Mouse (Mus musculus) erythroblast, embryonic 14.5 days (primary cell): ENCODE data around the gene Limk1. TPM values are rescaled to one million over a fixed set of nuclear protein-coding genes. Genes with fewer than 3 reads are reported as not detected.

Experiments
- H3K27me3 ChIP-seq: 2 replicates; pipeline ENCODE4 v1.6.1; 2012; ENCODE audit warnings: inconsistent platforms; ENCODE audit not compliant: control insufficient read depth
- H3K36me3 ChIP-seq: 2 replicates; pipeline ENCODE4 v1.6.1; 2012; ENCODE audit warnings: mild to moderate bottlenecking, inconsistent platforms; ENCODE audit not compliant: control insufficient read depth
- H3K4me1 ChIP-seq: 2 replicates; pipeline ENCODE4 v1.6.1; 2012; ENCODE audit warnings: inconsistent platforms; ENCODE audit not compliant: control insufficient read depth
- H3K4me3 ChIP-seq: replicated peaks from 2 replicates; pipeline ENCODE3; 2012; ENCODE audit warnings: moderate library complexity, mild to moderate bottlenecking, inconsistent platforms
- H3K9me3 ChIP-seq: 2 replicates; pipeline ENCODE4 v1.6.1; 2012; ENCODE audit warnings: low read length, inconsistent platforms, mixed read lengths; ENCODE audit not compliant: control insufficient read depth
- GATA1 ChIP-seq: IDR thresholded peaks from 2 replicates; pipeline ENCODE4 v1.6.1; 2012; ENCODE audit warnings: low read length, inconsistent platforms, mixed read lengths
- TAL1 ChIP-seq: IDR thresholded peaks from 3 replicates; pipeline ENCODE4 v1.6.1; 2012; ENCODE audit warnings: low read length, inconsistent platforms, mixed read lengths
- polyA plus RNA-seq: library from polyadenylated mRNA; stranded (reverse); fragments of >175 nt; gene quantifications from 2 replicates; pipeline ENCODE4 v1.2.3, GENCODE M21; 2012

Limk1 gene
- polyA plus RNA-seq, 1 experiment = 0.39 TPM

DNA sequence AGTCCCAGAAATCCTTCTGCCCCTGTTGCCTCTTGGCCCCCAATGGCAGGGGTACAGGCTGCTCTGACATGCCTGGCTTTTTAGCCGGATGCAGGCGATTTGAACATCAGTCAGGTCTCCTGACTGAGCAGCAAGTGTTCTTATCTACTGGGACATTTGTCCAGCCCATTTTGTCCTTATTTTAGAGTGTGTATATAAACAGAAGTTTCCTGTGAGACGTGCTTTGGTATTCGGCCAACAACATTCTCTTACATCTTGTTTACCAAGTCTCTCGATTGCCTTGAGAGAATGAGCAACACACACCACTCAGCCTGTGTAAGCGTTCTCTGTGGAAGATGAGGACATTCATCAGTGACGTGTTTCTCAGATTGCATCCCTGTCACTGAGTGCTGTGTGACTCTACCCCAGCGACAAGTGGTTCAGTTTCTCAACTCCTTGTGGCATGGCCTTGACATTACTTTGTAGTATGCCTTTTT lies 43.7 kb downstream of the Limk1 start:
- Histone ChIP-seq H3K36me3 (no peaks in the 10 kb centered on the region), H3K9me3 (no peaks in the 10 kb centered on the region; the same call in 1 of the 2 replicates), H3K27me3 (no peaks in the 10 kb centered on the region), H3K4me1 (peaks cover 7% of the 10 kb centered on the region), H3K4me3 (no peak overlapping the region)
- TF ChIP-seq TAL1 = no peak
- TF ChIP-seq GATA1 = no peak

- TF ChIP-seq GATA1 (no peak), TAL1 (no peak)
- H3K9me3 ChIP-seq = no peaks in the 10 kb centered on the region; the same call in 1 of the 2 replicates
Measured at GRCm38 (mm10) chr5:134644121-134644520, 44.3 kb downstream of the Limk1 start.

DNA sequence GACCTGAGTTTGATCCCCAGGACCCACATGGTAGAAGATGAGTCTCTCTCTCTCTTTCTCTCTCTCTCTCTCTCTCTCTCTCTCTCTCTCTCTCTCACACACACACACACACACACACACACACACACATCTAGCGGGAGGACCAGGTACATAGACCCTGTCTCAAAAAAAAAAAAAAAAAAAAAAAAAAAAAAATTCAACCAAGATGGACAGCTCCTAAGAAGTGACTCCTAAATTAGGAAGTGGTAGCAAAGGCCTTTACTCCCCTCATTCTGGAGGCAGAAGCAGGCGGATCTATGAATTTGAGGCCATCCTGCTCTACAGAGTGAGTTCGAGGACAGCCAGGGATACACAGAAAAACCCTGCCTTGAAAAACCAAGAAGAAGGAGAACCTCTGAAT lies 48.0 kb downstream of the Limk1 start:
- Histone ChIP-seq H3K9me3 (no peaks in the 10 kb centered on the region), H3K27me3 (no peaks in the 10 kb centered on the region), H3K4me1 (peaks cover 25% of the 10 kb centered on the region), H3K36me3 (peaks cover 21% of the 10 kb centered on the region), H3K4me3 (no peak overlapping the region)
- TF ChIP-seq TAL1 = no peak
- no peak for TF ChIP-seq GATA1

More at GRCm38 (mm10) chr5:134644121-134644520, 44.3 kb downstream of the Limk1 start:
- Histone ChIP-seq H3K27me3 (no peaks in the 10 kb centered on the region), H3K36me3 (no peaks in the 10 kb centered on the region), H3K4me3 (no peak overlapping the region), H3K4me1 (peaks cover 11% of the 10 kb centered on the region)

GRCm38 (mm10) chr5:134639269-134639682 lies 49.1 kb downstream of the Limk1 start, which contains the start of gene Eif4h:
Gene Eif4h, minus strand, starts transcription at chr5:134639490.
- peak within 1 kb of the TSS; percentile 97 for H3K4me3 ChIP-seq
- no peaks in the 10 kb centered on the region for H3K9me3 ChIP-seq
- no peak for TF ChIP-seq GATA1
- TF ChIP-seq TAL1 = no peak
- peaks cover 30% of the 10 kb centered on the region for H3K4me1 ChIP-seq
- no peaks in the 10 kb centered on the region for H3K27me3 ChIP-seq
- H3K36me3 ChIP-seq = peaks cover 31% of the 10 kb centered on the region

DNA sequence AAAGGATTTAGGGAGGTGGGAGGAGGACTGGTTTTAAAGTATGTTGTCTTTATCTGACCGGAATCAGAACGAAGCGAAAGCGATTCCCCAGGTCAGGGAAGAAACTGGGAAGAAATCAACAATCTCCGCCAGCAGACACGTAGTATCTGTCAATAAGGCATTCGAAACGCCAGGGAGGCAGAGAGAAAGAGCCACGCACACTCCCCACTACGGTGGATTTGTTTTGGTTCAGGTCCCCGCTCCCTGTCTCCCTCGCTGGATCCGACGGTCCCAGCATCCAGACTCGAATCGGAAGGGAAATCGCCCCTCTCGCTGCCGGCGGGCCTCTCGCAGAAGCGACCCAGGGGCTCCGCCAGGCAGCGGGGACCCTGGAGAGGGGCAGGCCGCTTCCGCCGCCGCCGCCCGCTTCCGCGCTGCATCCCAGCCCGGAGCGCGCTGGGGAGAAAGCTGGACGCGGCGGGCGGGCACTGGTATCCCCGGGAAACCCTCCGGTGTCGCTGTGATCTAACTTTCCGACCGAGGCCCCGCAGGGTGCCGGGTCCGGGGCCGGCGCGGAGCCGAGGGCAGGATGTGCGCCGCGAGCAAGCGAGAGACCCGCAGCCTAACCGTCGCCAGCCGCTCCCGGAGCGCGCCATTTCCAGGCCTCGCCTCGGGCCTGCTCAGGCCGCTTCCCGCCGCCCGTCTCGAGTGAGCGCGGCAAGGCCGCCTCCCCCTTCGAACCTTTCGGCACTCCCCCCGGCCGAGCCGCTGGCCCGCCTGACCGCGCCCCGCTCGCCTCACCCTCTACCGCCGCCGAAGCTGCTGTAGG lies 49.7 kb downstream of the Limk1 start:
- TF ChIP-seq TAL1 (no peak), GATA1 (no peak)
- Histone ChIP-seq H3K9me3 (no peaks in the 10 kb centered on the region), H3K27me3 (no peaks in the 10 kb centered on the region), H3K36me3 (peaks cover 37% of the 10 kb centered on the region), H3K4me3 (peak overlapping the region; percentile 97), H3K4me1 (peaks cover 30% of the 10 kb centered on the region)

DNA sequence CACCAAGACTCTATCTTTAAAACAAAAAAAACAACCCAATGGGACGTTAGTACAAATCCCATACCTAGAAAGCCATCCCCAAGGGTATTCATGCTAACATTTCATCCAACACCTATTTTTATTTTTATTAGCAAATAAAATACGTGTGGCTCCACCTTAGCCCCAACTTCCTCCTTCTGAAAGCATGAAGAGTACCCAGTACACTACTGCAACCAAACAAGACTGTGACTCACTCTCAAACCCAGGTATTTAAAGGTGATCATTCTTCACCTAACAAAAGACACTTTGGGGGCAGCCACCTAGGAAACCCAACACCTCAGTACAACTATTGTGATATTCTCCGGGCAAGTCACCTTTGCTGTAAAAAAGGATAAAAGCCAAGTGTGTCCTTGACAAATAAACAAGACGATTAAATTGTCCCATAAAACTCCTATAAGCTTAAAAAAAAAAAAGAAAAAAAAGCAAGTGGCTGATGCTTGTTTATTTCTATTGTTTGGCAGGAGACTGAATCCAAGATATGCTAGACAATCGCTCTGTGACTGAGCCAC lies 50.5 kb downstream of the Limk1 start:
- H3K4me3 ChIP-seq = peak overlapping the region; percentile 97
- TF ChIP-seq GATA1 (no peak), TAL1 (no peak)
- H3K4me1 ChIP-seq = peaks cover 32% of the 10 kb centered on the region
- H3K27me3 ChIP-seq = no peaks in the 10 kb centered on the region
- H3K9me3 ChIP-seq = no peaks in the 10 kb centered on the region
- H3K36me3 ChIP-seq = peaks cover 44% of the 10 kb centered on the region

DNA sequence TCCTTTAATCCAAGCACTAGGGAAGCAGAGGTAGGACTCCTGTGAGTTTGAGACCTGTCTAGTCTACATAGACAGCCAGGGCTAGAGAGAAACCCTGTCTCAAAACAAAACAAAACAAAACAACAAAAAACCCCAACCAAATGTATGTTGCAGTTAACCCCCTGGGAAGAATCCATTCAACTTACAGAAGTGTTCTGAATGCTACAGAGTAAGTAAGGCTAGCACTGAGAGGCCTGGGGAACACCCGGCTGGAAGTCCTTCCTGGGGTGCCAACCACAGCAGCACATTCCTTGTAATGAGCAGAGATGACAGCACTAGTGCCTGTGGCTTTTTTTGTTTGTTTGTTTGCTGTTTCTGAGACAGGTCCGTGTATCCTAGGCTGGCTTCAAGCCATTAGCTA lies 55.6 kb downstream of the Limk1 start:
- Histone ChIP-seq H3K36me3 (peaks cover 92% of the 10 kb centered on the region), H3K4me1 (peaks cover 21% of the 10 kb centered on the region)

GRCm38 (mm10) chr5:134630835-134631234 lies 57.6 kb downstream of the Limk1 start:
- TF ChIP-seq TAL1 (no peak), GATA1 (no peak)
- no peak overlapping the region for H3K4me3 ChIP-seq
- no peaks in the 10 kb centered on the region for H3K27me3 ChIP-seq
- H3K36me3 ChIP-seq = peaks cover 95% of the 10 kb centered on the region
- no peaks in the 10 kb centered on the region for H3K9me3 ChIP-seq
- peaks cover 7% of the 10 kb centered on the region for H3K4me1 ChIP-seq

More for the DNA sequence above, 55.6 kb downstream of the Limk1 start:
- no peak overlapping the region for H3K4me3 ChIP-seq
- no peak for TF ChIP-seq TAL1
- TF ChIP-seq GATA1 = no peak
- H3K27me3 ChIP-seq = no peaks in the 10 kb centered on the region
- H3K9me3 ChIP-seq = no peaks in the 10 kb centered on the region

DNA sequence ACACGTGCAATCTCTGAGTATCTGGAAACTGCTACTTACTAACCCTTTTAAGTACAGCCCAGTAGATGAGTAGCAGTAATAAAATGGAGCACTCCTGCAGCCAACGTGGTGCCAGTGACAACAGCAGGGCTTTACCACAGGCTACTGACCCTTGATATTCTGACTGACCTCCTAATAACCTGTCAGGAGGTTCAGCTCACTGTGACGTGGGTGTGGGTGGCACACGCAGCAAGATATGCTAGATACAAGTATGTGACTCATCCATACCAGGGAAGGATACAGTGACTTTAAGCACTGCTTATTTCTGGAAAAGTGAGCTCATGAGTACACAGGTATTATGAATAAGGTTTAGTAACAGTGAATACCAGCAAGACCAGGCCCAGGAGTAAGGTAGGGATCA lies 58.9 kb downstream of the Limk1 start:
- Histone ChIP-seq H3K4me1 (peaks cover 2% of the 10 kb centered on the region), H3K27me3 (no peaks in the 10 kb centered on the region), H3K36me3 (peaks cover 96% of the 10 kb centered on the region), H3K9me3 (no peaks in the 10 kb centered on the region), H3K4me3 (no peak overlapping the region)
- TF ChIP-seq GATA1 (no peak), TAL1 (no peak)
